Mouse (Mus musculus) stomach, postnatal 0 days (tissue): ENCODE results near the gene Maml1.

Experiments
- CTCF ChIP-seq: IDR thresholded peaks from 2 replicates; pipeline ENCODE4 v1.5.1; 2016; ENCODE audit warnings: antibody characterized with exemption, low read depth, mild to moderate bottlenecking, moderate library complexity
- EP300 ChIP-seq: optimal IDR thresholded peaks from 2 replicates; pipeline ENCODE3; 2016; ENCODE audit warnings: antibody characterized with exemption

- peak; percentile 90 for TF ChIP-seq EP300
- TF ChIP-seq CTCF = peak; percentile 43
These were observed 33.6 kb upstream of the Maml1 start, which contains the start of gene Canx for GRCm38 (mm10) chr11:50325496-50326301.
